Mouse (Mus musculus) MN1 (cell line): ENCODE results near the gene Fam241a.

Experiments
- DNase-seq: peaks from one replicate; pipeline ENCODE4 v3.0.0-alpha.2; 2016; ENCODE audit warnings: low spot score

The Fam241a gene

GRCm38 (mm10) chr3:127895792-127896541 is at the start of gene Fam241a:
Gene Fam241a (minus strand): TSS chr3:127896324.
- DNase-seq, result no peak

GRCm38 (mm10) chr3:127932453-127932852 is 36.3 kb upstream of the Fam241a start:
- DNase-seq, result no peak

- DNase-seq, result no peak
Observed at GRCm38 (mm10) chr3:127930326-127931012, 34.3 kb upstream of the Fam241a start.

GRCm38 (mm10) chr3:127929921-127930320 is 33.8 kb upstream of the Fam241a start:
- DNase-seq, result no peak

- no peak for DNase-seq
Observed at GRCm38 (mm10) chr3:127926635-127927183, 30.6 kb upstream of the Fam241a start.

- DNase-seq, result no peak
Observed at GRCm38 (mm10) chr3:127924464-127924863, 28.3 kb upstream of the Fam241a start.

GRCm38 (mm10) chr3:127923183-127923582 is 27.1 kb upstream of the Fam241a start:
- no peak for DNase-seq

GRCm38 (mm10) chr3:127922125-127922524 is 26.0 kb upstream of the Fam241a start:
- no peak for DNase-seq

- no peak for DNase-seq
Observed at GRCm38 (mm10) chr3:127917999-127918661, 22.0 kb upstream of the Fam241a start.

GRCm38 (mm10) chr3:127917549-127917948 is 21.4 kb upstream of the Fam241a start:
- no peak for DNase-seq

GRCm38 (mm10) chr3:127915656-127916334 is 19.7 kb upstream of the Fam241a start:
- DNase-seq, result no peak

- DNase-seq, result no peak
Observed at GRCm38 (mm10) chr3:127913885-127914709, 18.0 kb upstream of the Fam241a start.

GRCm38 (mm10) chr3:127909941-127910340 is 13.8 kb upstream of the Fam241a start:
- DNase-seq, result no peak

- DNase-seq, result no peak
Observed at GRCm38 (mm10) chr3:127894981-127895779, 944 bp downstream of the Fam241a start.

GRCm38 (mm10) chr3:127893902-127894301 is 2.2 kb downstream of the Fam241a start:
- DNase-seq, result no peak

- DNase-seq, result no peak
Observed at GRCm38 (mm10) chr3:127891906-127892305, 4.2 kb downstream of the Fam241a start.

- no peak for DNase-seq
Observed at GRCm38 (mm10) chr3:127890008-127890407, 6.1 kb downstream of the Fam241a start.

- DNase-seq, result no peak
Observed at GRCm38 (mm10) chr3:127889570-127889969, 6.6 kb downstream of the Fam241a start.

- no peak for DNase-seq
Observed at GRCm38 (mm10) chr3:127881684-127882083, 14.4 kb downstream of the Fam241a start.

- no peak for DNase-seq
Observed at GRCm38 (mm10) chr3:127879968-127880367, 16.2 kb downstream of the Fam241a start.
